Mouse (Mus musculus): Measurements from ENCODE around the gene Mpl.

Mpl gene

DNA sequence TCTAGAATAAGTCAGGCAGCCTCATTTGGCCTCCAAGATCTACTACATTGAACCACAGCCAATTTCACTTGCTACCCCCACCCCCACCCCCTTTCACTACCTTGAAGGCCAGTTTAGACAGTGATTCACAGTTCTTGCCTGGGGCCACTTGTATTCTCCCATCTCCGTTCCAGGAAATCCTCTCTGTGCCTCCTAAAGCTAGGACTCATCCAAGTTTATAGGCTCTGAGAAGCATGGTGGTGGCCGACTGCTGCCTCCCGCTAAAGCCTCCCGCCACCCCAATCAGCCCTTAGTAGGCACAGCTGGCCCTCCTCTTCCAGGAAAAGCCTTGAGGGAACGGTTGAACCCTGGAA lies 29.9 kb downstream of the Mpl start:
- no peak for DNase-seq

DNA sequence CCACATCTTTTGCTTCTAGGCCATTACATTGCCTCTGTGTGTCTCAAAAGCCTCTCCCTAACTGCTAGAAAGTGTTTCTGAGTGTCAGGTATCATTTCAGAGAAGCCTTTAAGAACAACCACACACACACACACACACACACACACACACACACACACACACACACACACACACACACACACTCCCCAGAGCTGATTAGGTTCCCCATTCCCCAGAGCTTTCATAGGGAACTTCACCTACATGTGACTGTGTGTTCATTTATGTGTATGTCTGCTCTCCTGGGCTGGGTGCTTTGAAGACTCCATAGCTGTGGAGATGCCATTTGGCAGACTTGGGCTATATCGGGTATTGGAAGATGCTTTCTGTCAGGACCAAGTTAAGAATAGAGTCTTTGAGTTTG lies 31.9 kb downstream of the Mpl start:
- no peak for DNase-seq

DNA sequence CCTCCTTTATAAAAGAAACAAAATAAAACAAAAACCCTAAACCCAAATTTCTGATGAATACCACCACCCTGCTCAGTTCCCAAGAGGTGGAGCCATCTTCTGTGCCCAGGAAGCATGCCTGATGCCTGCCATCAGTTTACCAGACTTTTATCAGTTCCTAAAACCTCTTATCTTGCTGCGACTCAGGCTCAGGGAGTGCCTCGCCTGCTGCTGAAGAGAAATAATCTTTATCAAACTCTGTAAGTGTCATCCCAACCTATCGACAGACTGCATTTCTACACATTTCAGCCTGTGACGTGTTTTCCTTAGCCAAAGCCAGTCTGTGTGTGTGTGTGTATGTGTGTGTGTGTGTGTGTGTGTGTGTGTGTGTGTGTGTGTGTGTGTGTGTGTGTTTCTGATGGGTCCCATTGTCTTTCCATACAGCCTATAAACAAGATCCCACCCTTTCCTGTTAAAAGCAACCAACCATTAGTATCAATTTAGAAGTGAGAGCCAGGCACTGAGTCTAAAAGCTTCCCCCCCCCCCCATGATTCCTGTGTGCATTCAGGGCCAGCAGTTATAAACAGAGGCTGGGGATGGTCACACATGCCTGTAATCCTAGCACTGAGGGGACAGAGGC lies 32.7 kb downstream of the Mpl start:
- DNase-seq, result no peak

DNA sequence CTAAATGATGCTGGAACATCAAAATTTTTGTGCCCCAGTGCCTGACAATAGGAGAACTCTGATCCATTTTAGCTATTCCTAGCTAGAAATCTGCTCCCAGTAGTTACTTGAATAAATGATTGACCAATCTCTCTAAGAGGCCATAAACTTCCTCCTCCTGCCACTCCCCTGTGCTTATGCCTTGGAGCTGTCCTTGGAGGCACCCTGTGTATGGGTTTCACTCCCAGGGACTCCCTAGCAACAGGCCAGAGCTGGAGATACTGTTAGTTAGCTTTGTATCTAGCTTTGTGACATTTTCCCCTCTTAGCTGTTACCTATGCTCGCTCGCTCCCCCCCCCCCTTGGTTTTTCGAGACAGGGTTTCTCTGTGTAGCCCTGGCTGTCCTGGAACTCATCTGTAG lies 35.9 kb downstream of the Mpl start:
- DNase-seq, result no peak

DNA sequence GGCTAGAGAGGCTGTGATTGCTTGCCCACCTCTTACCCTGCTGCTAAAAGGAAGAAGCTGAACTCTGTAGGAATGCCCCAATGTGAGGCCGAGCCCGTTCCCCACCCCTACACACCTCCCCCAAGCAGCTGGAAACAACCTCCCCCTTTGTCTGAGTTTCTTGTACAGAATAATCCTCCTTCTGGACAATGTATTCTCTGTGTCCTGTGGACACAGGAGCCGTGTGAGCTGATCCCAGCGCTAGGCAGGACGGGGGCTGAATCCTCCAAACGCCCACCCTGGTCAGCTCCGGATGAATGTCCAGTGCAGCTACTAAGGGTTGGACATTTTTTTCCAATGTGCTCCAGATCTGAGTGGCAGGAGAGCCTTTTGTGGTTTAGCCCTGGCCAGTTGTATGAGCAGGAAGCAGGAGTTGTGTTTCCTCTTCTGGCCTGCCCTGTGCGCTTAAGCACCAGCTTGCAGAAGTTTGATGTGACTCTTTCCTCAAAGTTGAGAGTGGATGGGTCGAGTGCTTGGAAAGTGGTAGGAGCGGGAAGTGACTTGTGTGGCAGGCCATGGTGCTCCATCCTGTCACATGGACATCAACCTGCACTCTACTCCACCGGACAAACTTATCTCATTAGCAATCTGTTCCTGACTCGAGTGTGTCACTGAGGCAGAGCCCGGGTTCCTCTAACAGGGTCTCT lies 40.1 kb downstream of the Mpl start:
- DNase-seq, result no peak

DNA sequence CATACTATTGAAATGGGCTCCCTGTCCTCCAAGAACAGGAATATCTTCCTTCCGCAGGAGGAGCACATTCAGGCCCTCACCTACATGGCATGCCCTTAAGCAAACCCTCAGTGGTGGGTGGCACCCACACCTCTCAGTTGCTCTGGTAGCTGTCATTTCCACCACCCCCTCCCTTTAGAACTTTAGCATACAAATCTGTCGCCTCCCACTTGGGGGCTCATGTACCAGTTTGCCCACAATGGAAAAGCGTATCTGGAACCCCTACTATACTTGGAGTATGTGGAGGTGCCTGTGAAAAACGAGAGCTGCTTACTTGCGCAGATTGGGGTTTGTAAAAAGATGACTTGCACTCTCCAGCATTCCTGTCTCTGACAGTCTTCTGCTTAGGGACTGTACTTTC lies 41.0 kb downstream of the Mpl start:
- DNase-seq, result no peak

DNA sequence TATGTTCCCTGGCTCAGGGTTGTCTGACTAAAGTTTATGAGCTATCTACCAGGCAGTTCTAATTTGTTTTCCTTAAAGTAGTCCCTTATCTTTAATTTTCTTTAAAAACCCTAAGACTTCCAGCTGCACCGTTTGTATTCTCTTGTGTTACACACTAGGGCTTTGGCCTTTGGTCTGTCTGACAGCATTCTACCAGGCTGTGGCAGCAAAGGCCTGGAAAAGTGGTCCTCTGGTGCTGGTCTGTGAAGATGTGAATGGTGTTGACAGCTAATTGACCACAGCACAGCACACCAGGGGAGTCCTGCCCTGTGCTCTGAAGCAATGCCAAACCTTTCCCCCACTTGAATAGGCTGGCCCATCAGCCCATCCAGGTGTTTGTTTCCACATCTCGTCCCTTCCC lies 41.5 kb downstream of the Mpl start:
- no peak for DNase-seq

DNA sequence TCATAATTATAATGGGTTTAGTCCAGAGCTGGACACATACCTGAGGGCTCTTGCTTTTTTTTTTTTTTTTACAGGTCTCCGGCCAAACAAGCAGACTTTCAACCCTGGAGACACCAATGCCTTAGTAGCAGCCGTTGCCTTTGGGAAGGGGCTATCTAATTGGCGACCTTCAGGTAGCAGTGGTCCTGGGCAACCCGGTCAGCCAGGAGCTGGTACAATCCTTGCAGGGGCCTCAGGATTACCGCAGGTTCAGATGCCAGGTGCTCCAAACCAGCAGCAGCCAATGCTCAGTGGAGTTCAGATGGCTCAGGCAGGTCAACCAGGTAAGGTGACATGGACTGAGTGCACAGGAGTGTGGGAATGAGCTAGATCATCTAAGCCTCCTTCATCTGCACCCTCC lies 43.8 kb downstream of the Mpl start:
- DNase-seq, result no peak

DNA sequence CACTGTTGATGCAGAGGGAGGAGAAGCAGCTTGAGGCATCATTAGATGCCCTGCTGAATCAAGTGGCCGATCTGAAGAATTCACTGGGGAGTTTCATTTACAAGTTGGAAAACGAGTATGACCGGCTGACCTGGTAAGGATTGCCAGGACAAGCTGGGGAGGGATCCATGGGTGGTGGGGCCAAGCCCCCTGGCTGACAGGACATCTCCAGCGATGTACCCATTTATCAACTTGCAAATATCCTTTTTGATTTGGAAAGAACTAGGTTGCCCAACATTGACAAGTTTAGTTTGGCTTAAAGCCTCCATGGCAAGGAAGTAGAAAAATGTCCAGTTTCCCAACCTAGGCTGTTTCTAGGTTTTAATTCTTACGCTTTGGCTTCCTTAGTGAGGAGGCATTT lies 46.4 kb downstream of the Mpl start:
- DNase-seq, result no peak

DNA sequence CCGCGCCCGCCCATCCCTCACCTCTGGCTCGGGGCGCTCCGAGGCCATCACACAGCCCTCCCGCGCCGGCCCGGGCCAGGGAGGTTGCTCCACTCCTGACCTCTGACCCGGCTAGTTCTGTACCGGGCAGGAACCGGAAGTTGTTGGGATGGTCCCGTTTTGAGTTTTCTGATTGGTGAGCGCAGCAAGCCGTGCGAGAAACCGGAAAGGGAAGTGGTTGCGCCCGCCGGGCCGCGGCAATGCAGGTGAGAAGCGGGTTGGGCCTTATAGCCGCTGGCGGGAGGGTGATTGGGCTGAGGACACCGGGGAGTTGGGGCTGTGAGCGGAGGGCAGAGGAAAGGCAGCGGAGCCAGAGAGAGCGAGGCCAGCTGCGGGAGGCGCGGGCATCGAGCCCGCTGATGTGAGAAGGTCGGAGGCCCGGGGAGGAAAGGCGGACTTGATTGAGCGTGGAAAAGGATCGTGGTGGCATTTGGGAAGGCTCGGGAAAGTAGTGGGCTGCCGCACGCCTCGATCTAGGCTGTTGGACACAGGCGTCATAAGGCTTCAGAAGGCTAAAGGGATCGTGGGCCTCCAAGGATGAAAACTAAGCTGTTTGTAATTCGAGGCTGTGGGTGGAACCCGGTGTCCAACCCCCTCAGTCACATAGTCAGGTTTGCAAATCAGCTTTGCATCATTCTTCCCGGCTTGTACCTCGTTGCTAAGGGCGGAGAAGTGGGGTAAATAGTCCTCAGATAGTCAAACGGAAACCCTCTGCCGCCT lies 48.0 kb downstream of the Mpl start, which contains the start of the genes Szt2 and Med8:
Gene Szt2 (minus strand): TSS at position 132 of the 759 bp plus-strand sequence.
Gene Med8 (plus strand): TSS at position 196 of the 759 bp plus-strand sequence.
- peak; percentile 94 for DNase-seq

DNA sequence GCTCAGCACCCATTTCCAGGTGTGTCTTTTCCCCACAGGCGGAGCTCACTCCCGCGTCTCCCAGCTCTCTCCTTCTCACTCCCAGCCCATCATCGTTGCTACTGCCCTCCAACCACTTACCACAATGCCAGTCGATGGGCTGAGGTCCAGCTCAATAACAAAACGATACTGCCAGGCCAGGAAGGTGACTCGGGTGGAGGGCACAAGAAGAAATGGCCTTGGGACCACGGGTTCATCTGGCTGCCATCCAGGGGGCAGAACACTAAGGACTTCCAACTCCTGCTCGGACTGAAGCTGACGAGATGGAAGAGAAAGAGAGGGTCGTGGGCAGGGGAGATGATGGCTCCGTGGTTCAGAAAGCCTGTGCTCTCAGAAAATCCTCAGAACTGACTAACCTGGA lies 54.6 kb downstream of the Mpl start:
- DNase-seq, result no peak

DNA sequence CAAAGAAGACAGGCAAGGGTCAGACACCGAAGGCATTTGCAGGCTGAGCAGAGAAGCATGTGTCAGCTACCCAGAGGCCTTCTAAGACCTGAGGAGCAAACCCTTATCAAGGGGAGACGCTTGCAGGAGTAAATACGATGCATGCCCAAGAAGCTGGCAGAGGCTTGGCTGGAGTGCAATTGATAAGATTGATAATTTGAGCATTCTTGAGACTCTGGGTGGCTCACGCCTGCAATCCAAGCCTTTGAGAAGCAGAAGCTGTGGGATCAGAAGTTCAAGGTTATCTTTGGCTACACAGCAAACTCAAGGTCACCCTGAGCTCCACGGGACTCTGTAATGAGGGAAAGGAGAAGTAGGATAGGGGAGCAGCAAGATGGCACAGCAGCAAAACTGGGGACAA lies 55.4 kb downstream of the Mpl start:
- no peak for DNase-seq

DNA sequence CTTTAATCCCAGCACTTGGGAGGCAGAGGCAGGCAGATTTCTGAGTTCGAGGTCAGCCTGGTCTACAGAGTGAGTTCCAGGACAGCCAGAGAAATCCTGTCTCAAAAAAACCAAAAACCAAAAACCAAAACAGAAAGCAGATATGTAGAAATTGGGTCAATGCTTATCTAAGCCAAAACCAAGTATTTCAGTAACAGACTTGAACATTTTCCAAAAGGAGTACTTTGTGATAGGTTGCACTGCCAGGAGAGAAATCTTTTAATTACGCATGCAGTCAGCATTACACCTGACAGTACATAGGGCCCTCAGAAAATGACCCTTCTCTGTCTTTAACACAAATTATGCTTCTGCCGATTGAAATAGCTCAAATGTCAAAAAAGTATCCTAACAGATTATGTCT lies 55.9 kb downstream of the Mpl start:
- DNase-seq, result no peak

DNA sequence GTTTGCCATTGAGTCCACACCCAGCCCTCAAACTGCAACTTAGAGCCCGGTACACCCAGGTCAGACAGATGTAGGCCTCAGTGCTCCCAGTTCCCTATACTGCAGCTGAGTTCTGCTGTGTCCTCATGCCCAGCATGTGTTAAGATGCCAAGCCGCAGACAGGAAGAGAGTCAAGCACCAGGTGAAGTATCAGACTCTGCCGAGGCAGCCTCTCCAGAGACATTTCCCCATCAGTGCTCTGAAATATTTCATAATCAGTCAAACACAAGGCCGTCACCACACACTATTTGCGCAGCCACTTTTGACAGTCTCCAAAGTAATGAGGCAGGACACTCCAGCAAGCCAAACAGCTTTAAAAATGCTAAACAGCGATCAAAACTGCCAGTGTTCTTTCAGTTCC lies 58.9 kb downstream of the Mpl start:
- DNase-seq, result no peak

DNA sequence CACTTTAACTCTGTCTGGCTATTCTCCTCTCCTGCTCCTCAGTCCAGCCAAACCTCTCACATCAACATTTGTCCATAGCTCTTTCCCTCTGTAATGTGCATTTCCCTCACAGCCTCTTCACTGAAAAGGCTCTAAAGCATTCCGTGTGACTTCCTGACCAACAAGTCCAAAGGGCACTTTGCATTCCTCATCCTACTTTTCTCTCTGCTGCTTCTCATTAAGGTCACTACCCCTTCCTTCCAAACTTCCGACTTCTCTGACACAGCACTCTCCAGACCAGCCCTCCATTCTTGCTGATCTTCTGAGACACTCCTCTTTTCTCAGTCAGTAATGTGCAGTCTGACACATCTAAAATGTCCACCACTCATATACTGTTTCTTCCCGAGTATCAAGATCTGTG lies 60.9 kb downstream of the Mpl start:
- no peak for DNase-seq

DNA sequence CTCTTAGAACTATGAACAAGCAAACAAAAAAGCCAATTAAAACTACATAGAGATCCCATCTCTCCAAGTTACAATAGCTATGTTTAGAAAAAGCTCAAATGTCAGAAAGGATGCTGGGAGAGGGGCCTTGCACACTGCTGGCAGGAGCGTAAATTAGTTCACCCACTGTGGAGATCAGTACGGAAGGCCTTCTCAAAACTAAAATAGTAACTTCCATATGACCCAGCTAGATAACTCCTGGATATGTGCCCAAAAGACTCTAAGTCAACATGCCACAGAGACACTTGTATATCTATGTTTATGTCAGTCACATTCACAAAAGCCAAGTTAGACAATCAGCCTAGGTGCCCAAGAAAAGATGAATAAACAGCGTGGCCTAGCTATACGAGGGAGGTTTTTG lies 62.0 kb downstream of the Mpl start:
- no peak for DNase-seq

DNA sequence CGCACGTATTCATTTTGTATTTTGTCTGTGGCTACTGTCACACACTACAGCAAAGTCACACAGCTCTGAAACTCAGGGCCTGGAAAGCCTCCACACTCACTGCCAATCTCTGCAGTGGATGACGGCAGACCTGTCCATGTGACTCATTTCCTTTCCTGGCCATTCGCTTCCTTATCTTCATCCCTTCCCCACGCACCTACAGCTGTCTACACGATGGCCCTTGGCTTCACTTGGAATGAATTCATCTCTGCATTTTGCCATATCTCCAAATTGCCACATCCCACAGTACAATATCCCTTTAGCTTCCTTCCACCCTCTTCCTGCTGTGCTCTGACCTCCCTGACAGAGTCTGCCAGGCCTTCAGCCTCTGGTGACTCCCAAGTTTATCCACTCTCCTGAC lies 62.8 kb downstream of the Mpl start:
- no peak for DNase-seq

All from kidney, postnatal 10 days (tissue).